Mouse (Mus musculus) liver, embryonic 18 days (tissue): ENCODE data around the gene Evi2b. TPM values are rescaled to one million over a fixed set of nuclear protein-coding genes. Genes with fewer than 3 reads are reported as not detected.

Source experiments
- polyA plus RNA-seq: library from polyadenylated mRNA; depleted of rRNA; stranded (reverse); fragments of >200 nt; gene quantifications from 2 replicates; pipeline ENCODE4 v1.2.3, GENCODE M21; 2012; rRNA removed

The Evi2b gene
- 15.3 and 19.9 TPM in 2 replicates for polyA plus RNA-seq

DNA sequence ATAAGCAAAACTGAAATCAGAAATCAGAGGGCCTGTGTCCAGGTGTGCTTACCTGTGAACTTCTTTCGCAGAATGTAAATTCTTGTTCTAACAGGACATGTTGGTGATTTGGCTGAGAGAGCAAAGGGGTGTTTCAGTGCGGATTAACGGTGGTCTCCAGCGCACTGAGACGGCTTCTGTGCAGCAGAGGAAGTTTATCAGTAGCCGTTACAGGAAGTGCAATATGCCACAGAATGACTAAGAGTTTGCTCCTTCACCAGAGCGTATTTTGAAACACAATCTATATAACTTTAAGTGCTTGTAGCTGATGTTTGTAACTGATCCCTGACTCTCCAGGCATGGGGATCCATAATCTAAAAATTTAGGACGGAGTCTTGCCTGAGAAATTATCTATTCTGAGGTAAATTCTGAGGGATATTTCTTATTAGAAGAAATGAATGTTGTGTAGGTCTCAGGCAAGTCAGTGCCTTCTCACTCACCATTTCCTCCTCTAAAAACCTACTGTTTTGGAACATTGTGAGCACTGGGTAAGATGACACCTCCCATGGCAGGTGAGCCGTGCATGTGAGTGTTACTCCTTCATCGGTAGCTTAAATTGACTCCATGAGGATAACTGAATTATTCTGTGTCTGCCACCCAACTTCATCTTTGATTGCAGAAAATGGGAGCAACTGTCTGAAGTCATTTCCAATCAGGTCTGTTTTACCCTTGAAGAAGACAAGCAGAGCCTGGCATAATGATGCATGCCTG is at the start of gene Evi2b:
Gene Evi2b, minus strand, starts transcription at position 203 of the 750 bp plus-strand sequence.

GRCm38 (mm10) chr11:79530333-79530761 is 6.8 kb upstream of the Evi2b start, which contains the start of the genes Evi2 and Evi2a:
Gene Evi2 (minus strand): TSS chr11:79530589.
Gene Evi2a (minus strand): TSS chr11:79530609.

GRCm38 (mm10) chr11:79503845-79504244 is 19.7 kb downstream of the Evi2b start, which contains the start of gene Omg:
Gene Omg (minus strand): TSS chr11:79504084.

Other genes with a start within 250 kb of the Evi2b start
- not detected in 2 replicates for gene Gm9964, start 226.9 kb downstream of the Evi2b start, polyA plus RNA-seq
- 2.7 and 3.1 TPM in 2 replicates for gene Nf1, start 184.1 kb downstream of the Evi2b start, polyA plus RNA-seq
- 0.04 and 0.09 TPM in 2 replicates for gene Omg, start 19.7 kb downstream of the Evi2b start, polyA plus RNA-seq
- gene Evi2, start 6.8 kb upstream of the Evi2b start, polyA plus RNA-seq, result 0.77 and 0.84 TPM in 2 replicates
- 6.8 and 7.7 TPM in 2 replicates for gene Evi2a, start 6.8 kb upstream of the Evi2b start, polyA plus RNA-seq
- gene Rab11fip4, start 67.5 kb upstream of the Evi2b start, polyA plus RNA-seq, result 1.2 and 1.5 TPM in 2 replicates